Mouse (Mus musculus) gastrocnemius, adult 18-20 months (tissue): ENCODE measurements around the gene Ptpn3. TPM values are rescaled to one million over a fixed set of nuclear protein-coding genes. Genes with fewer than 3 reads are reported as not detected.

Source experiments
- DNase-seq: peaks from one replicate; pipeline ENCODE4 v3.0.0; 2021; ENCODE audit warnings: low spot score
- long read RNA-seq, 2 experiments: library from polyadenylated mRNA; stranded (forward); transcript quantifications; one replicate each; pipeline ENCODE4 v2.0.0; 2021
- total RNA-seq, 2 experiments: library from RNA; stranded (reverse); gene quantifications; 2 replicates each; pipeline ENCODE4 v1.2.3; 2021

The Ptpn3 gene
- total RNA-seq, result 10 to 100 TPM; 43.7 to 51.4 TPM
- long read RNA-seq, experiment 1, partial matches to known transcripts, result 5 of 20 reads
- long read RNA-seq, experiment 1, other reads (novel, unspliced or antisense), result 15 of 20 reads
- long read RNA-seq, experiment 2, partial matches to known transcripts, result 5 of 17 reads
- long read RNA-seq, experiment 2, other reads (novel, unspliced or antisense), result 12 of 17 reads

DNA sequence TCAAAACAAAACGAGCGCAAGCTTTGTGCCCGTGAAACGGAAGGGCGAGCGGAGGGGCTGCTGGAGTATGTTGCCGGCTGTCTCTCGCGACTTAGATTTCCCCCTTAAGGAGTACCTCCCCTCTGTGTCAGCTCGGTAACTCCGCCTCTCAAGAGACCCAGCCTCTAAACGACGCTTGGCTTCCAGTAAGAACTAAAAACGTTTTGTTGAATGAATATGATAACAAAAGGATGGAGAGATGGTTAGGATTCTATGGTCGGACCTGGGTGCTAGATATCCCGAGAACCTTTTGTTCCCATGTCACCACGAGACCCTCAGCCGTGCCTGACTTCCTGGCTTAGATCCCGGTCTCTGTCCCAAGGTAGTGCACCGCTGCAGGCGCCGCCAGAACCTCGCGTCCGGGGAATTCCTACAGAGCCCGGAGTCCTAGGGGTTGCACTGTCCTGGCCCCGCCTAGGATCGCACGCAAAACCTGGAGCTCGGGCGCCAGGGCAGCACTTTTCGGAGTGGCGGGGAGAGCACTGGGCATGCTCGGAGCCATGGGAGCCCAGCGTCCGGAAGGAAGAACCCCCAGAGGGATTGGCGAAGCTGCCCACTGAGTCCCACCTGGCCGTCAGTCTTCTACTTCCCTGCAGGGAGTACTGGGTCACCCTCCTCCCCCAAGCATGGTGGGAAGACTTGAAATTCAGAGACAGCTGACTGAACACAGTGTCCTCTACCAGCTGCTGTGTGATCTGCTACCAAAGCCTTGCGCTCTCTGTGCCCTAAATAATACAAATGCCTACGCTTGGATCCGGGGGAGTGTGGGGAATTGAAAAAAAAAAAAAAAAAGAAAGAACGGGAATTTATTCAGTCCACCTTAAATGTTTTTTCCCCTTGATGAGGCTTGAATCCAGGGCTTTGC is at the start of gene Ptpn3:
TSS of gene Ptpn3 (minus strand) at position 428 of the 904 bp plus-strand sequence.
- DNase-seq, result peak; percentile 78

DNA sequence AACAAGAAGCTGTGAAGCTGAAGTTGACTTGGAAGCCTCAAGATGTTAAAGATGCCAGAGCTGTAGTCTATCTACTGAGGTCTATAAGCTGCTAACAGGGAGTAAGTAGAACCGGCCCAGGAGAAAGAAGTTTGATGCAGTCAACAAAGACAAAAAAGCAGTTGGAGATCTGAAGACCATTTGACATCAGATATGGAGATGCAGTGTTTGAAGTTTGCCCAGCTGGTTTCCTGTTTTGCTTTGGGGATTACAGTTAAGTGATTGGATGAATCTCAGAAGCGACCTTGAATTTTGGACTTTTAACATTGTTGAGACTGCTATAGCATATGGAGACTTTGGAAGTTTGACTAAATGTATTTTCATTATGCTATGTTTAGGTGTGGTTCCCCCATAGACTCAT is 48.9 kb upstream of the Ptpn3 start:
- DNase-seq, result no peak

DNA sequence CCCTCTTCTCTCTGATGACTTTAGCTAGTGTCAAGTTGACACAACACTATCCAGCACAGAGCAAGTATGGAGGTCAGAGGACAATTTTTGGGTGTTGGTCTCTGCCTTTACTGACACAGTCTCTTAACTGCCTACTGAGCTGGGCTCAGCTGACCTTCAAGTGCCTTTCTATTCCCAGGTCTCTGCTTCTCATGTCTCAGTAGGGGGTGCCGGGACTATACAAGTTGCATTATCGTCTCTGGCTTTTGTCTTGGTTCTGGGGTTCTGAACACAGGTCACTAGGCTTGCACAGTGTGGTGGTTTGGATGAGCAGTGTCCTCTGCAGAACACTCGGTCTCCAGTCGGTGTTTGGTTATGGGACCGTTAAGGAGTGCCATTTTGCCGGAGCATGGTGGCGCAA is 42.4 kb upstream of the Ptpn3 start:
- DNase-seq, result no peak

DNA sequence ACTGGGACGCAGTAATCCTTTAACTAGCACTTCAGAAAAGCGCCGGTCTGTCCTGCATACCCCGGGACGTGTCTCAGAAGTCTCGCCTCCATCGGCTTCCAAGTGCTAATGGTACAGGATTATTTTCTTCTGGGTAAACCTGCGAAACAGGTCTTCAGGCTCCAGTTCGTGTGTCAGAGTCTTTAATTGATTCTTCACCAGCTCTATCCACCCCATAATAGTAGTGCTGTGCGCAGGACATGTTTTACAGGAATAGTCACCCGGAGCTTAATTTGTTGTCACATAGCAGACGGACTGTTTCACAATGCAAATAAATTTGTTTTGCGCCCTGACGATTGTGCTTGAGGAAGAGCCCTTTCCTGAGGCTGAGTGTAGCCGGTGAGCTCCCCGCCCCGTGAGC is 37.3 kb upstream of the Ptpn3 start:
- no peak for DNase-seq

DNA sequence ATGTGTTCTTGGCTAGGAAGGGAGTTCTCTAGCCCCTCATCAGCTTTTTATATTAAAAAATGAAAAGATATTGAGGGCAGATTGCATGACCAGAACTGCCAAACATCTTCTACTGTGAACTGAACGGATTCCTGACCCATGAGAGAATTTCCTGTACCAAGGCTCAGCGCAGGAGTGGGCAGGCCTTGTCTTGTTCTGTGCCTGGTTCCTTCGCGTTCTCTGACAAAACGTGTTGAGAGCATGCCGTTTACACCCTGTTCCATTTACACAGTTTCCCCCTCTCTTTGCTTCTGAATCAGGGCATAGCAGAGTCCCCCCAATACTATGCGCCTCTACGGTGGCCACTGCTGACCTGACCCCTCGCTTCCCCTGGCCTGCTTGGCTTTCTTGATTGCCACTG is 36.4 kb upstream of the Ptpn3 start:
- DNase-seq, result no peak

DNA sequence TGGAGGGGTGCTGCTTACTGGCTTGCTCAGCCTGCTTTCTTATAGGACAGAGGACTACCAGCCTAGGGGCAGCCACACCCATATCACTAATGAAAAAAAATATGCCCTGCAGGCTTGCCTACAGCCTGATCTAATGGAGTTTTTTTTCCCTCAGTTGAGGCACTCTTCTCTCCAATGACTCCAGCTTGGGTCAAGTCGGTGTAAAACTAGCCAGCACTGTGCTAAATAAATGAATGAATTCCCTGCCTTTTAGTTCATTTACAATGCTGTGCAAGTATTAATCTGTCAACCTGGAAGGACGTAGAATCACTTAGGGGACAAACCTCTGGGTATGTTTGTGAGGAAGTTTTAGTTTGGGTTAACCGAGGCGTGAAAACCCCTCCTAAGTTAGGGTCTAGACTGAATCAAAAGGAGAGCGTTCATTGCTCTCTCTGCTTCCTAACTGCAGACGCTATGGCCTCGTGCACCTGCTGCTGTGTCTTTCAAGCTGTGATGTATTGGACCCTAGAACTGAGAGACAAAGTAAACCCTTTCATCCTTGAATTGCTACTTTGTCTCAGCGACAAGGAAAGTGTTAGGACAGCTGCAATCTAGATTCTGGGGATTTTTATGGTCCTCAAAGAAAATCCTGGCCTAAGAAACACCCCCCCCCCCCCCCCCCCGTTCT is 33.5 kb upstream of the Ptpn3 start:
- no peak for DNase-seq

DNA sequence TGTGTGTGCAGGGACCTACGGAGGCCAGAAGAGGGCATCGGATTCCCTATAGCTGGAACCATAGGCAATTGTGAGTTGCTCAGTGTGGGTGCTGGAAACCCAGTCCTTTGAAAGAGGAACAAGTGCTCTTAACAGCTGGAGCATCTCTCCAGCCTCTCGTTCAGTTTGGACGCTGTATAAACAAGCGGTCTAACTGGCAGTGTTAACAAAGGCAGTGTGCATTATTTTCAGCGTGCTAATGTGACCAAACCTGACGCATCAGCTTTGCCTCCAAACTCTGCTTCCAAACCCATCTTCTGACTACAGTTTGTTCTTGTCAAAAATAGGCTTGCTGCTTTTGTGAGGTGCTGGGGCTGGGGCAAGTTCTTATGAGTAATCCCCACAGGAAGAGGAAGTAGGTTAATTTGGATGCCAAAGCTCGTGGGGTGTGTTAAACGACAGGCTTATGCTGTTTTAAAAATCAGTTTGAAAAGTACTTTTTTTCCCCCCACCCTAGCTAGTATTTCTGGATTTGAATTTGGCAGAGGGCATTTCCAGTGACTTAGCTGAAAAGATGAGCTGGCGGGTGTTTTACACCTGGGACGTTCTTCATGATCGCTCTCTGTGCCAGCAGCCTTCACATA is 32.4 kb upstream of the Ptpn3 start:
- DNase-seq, result no peak

DNA sequence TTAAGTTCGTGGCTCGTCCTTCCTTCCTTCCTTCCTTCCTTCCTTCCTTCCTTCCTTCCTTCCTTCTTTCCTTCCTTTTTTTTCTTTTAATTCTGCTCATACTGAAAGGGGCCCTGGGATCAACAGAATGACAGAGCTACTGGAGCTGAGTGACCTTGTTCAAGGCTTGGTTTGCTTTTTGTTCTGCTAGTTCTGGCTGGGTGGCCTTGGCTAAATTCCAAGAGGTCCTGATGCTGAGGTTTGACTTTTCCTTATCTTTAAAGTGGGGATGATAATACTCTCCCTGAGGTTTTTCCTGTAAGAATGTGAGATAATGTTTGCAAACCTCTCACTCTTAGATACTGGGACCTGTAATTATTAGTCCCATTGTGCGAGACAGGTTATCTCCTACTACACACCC is 30.9 kb upstream of the Ptpn3 start:
- DNase-seq, result no peak

DNA sequence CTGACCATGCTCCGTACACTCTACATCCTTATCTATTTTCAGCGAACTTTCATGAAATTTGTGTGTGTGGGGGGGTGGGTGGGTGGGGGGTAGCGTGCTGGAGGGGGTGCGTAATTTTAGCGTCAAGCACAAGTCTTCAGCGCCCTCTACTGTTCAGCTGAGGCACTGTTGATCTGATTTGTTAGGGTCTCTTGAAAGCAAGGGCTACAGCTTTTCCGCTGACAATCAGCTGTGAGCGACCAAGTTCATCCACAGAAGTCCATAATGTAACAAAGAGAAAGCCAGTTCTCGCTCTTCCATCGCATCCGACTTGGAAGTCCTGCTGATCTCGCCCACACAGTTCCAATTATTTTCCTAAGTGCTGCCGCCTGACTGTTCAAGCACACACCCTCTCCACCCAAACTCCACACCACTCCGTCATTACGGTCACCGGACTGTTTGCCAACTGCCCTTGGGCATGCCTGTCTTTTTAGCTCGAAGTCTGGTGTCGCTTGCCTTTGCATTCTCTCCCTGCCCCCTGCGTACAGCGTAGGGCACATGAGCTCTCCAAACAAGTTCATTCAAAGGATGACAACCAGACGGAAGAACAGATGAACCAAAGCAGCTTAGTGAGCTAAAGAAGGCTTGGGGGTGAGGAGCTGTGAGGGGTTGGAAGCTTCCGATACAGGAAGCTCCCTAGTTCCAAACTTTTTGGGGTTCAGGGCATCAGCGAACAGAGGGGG is 19.1 kb upstream of the Ptpn3 start:
- DNase-seq, result peak; percentile 33

DNA sequence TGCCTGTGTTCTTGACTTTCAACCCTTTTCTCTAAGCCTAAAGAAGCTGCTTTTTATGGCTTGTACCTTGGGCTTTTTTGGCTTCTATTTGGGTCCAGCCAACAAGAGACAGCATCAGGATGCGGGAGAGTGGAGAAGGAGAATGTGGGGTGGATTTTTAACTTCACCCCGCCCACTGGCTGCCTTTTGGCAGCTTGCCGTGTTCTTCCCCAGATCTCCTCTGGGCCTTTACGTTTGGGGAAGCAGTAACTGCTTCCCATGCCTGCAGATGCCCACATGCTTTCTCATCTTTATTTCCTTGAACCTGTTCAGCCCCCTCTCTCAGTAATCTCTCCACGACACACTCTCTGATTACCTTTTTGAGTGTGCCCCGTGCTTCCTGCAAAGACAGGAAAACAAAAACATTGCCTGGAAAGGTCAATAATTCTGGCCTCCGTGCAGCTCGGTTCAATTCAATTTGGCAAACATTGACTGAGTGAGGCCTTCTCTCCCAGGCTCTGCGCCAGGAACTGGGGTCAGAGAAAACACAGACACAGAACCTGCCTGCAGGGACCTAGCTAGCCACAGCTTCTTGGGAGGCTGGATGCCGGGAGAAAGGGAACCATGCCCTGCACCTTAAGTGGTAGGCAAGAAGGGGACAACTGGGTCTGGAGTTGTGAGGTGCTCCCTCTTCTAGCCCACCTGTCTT is 17.0 kb upstream of the Ptpn3 start:
- DNase-seq, result no peak

DNA sequence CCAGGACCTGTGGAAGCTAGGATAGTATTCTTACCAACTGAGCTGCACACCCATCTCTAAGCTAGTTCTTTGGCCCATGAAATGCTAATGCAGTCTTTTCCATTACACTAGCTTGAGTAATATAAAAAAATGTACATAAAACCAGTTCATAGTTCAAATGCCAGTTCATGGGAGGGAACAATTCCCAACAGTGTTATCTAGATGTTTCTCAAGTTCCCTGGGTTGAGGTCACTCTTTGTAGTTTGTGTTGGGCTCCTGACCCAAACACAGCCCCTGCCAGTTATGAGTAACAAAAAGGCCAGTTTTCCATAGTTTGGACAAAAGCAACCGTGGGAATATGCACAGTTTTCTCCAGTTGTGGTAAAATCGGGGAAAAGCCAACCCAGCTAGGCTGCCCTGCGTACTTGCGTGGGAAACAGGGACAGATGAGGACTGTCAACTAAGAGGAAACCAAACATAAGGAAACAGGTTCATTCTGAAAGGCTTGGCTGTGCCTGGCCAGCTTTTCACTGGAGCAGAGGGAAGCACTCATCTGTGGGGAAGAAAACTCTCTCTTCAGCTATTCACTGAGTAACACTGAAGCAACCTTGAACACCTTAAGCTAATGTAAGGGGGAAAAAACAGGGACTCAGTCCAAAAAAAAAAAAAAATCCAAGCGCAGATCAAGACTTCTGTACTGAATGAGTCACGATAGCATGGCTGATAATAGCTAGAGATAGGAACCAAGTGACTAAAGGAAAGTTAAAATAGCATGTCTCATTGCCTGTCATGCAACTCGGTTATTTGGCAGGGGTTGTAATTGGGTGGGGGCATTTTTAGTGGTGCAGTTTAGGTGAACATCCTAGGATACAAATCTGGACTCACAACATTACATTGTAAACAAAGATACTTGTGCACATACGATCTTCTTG is 10.9 kb upstream of the Ptpn3 start:
- no peak for DNase-seq

DNA sequence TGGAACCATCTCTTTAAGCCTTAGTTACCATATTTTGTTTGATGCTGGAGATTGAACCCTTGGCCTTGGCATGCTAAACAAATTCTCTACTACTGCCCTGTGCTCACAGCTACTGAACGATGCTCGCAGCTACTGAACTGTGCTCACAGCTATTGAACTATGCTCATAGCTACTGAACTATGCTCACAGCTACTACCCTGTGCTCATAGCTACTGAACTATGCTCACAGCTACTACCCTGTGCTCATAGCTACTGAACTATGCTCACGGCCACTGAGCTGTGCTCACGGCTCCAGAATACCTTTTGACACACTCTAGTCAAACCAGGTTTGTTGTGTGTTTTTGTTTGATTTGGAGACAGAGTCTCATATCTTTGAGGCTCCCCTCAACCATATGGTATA is 10.1 kb upstream of the Ptpn3 start:
- DNase-seq, result no peak

DNA sequence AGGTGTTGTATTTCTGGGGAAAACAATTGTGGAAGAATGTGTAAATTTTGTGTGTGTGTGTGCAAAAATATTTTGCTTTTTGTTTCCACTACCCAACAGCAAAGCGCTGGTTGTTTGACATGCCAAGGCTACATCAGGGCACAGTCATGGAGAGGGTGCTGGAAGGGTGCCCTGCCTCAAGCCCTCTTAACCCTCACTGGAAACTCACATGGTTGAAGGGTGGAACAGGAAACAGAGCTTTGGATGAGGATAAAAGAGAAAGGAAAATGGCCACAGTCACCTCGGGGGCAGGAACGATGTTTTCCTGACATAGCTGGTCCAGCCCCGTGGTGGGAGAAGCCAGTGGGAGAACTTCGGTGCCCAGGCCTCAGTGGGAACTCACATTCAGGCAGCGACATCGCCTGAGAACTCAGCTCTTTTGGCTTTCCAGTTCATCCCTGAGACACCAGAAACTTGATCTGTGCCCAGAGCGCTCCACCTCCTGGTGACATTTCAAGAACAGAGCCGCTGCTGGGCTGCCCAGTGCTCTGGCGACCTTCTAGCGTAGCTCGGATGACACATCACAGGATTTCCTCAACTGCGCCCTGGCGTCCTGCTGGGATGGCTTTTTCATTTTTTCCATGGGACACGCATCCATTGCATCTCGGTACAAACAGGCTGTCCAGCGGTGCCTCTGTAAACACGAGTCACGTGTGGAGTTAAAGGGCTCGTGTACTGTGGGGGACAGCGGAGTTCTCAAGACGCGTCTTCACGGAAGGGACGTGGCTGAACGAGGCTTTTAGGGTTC is 6.8 kb upstream of the Ptpn3 start:
- DNase-seq, result peak; percentile 73

DNA sequence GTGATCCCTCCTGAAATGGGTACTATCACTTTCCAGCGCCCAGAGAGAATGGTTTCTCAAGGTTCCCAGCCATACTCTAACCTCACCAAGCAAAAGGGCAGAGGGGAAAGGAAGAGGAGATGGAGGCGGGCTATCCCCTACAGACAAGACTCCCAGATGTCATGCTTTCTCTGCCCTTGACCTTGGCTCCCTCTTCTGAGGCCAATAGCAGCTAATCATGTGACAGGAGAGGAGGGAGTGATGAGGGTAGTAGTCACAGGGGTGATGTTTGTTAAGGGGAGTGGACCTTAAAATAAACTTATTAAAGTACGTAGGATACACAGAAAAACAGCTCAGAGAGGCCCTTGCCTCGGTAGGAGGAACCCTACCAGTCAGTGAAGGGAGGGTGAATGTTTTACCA is 6.1 kb upstream of the Ptpn3 start:
- DNase-seq, result no peak

DNA sequence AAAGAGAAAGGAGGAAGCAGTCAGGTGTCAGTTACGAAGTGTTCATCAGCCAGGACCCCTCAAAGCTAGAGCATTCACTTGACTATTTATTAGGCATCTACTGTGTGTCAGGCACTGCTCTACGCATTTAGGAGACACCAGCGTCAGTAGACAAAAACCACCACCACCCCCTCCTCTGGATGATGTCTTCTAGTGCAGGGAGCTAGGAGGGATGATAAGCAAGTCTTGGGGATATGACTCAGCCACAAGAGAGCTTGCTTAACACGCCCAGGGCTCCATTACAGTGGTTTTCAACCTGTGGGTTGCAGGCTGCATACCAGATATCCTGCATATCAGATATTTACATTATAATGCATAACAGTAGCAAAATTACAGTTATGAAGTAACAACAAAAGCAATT is 4.6 kb upstream of the Ptpn3 start:
- DNase-seq, result no peak

DNA sequence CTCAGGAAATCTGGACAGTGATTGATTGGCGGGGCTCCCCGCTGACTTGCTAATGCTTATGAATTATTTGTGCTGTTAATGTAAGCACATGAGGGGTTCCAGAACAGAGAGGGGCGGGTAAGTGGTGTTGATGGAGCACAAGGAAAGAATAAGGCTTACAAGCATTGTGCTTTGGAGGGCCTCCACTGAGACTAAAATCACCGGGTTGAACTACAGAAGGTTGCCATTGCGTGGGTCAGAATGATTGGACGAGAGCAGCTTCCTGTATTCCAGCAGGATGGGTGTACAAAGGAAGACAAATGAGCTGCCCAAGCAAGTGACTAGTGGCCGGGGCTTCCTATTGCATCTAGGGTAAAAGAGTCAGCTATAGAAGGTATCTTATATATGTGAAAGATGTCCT is 4.0 kb upstream of the Ptpn3 start:
- DNase-seq, result no peak

DNA sequence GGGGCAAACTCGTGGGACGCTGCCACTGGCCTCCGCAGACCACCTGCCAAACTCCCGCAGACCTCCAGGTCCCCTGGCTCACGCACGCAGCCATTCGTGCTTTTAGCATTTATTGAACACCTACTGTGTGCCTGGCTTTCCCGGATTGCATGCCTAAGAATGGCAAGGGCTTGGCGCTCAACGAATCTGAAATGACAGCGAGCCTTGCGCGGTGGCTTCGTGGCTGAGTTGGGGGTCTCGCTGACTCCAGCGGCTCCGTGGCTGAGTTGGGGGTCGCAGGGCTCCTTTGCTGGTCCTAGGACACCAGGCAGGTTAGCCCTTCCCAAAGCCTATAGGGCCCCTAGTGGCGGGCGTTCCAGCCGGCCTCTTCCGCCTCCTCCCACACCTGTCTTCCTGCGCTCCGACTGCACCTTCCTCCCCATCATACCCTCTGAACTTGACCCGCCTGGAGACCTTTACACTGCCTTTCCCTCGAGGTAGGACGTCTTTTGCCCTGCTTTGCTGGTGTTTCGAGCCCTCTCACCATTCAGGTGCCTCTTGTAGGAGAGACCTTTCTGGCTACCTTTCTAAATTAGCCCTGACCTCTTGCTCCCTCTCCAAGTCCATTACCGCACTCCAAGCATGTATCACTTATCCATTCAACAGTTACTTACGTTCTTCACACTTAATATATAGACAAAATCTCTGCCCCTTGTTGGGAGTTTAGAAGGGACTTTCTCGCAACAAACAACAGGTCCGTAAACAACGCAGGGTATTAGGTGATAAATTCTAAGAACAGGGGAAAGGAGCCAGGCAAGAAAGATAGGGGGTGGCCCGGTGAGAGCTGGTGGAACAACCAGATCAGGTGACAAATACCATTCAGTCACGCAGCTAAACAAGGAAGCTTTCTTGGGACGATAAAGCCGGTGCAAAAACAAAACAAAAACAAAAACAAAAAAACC is 898 bp downstream of the Ptpn3 start:
- peak; percentile 22 for DNase-seq
